Mouse (Mus musculus) liver, embryonic 16.5 days (tissue): ENCODE data around the gene Zfp811. TPM values are rescaled to one million over a fixed set of nuclear protein-coding genes. Genes with fewer than 3 reads are reported as not detected.
"Not testable (repeated sequence)": the region's sequence is repeated elsewhere in the genome, so short reads cannot be mapped to it uniquely, and the experiment has no call there.

Experiments
- ATAC-seq: fragments of 200-750 bp; cut with Nextera tagmentation; 2 replicates; pipeline ENCODE4 v1.8.0; 2017; ENCODE audit warnings: low read depth, mild to moderate bottlenecking, moderate number of reproducible peaks, moderate library complexity
- H3K27ac ChIP-seq: fragments of 300-500 bp; sonication (generic); 2 replicates; pipeline ENCODE4 v1.5.1; 2014; ENCODE audit warnings: mild to moderate bottlenecking, low read length
- H3K27me3 ChIP-seq: fragments of 300-500 bp; sonication (generic); 2 replicates; pipeline ENCODE4 v1.6.1; 2014; ENCODE audit warnings: low read depth, low read length, mixed read lengths; ENCODE audit not compliant: control insufficient read depth, insufficient read depth
- H3K36me3 ChIP-seq: fragments of 300-500 bp; sonication (generic); 2 replicates; pipeline ENCODE4 v1.6.1; 2014; ENCODE audit warnings: mild to moderate bottlenecking; ENCODE audit not compliant: control insufficient read depth, insufficient read depth
- H3K4me1 ChIP-seq: fragments of 300-500 bp; sonication (generic); 2 replicates; pipeline ENCODE4 v1.6.1; 2014; ENCODE audit warnings: low read depth, low read length, mixed read lengths; ENCODE audit not compliant: control insufficient read depth
- H3K4me2 ChIP-seq: fragments of 300-500 bp; sonication (generic); 2 replicates; pipeline ENCODE4 v1.6.1; 2014; ENCODE audit warnings: low read depth, low read length, mixed read lengths
- H3K4me3 ChIP-seq: fragments of 300-500 bp; sonication (generic); 2 replicates; pipeline ENCODE4 v1.5.1; 2014; ENCODE audit warnings: low read depth, mild to moderate bottlenecking, low read length
- H3K9ac ChIP-seq: fragments of 300-500 bp; sonication (generic); 2 replicates; pipeline ENCODE4 v1.6.1; 2014; ENCODE audit warnings: low read depth, low read length
- H3K9me3 ChIP-seq: fragments of 300-500 bp; sonication (generic); replicated peaks from 2 replicates; pipeline ENCODE4 v1.6.1; 2016; ENCODE audit warnings: low read length; ENCODE audit not compliant: control insufficient read depth
- WGBS: fragments of 180-500 bp; shearing (Covaris S2); extraction: QIAGEN DNeasy Blood & Tissue Kit; methylation state at CpG from one replicate; pipeline ENCODE4 v1.1.7; 2014; ENCODE audit not compliant: insufficient replicate concordance; 5-methylcytosine and 5-hydroxymethylcytosine counted together
- polyA plus RNA-seq: library from polyadenylated mRNA; unstranded; fragments of >200 nt; fragmentation: Nextera tagmentation; extraction: Ambion mirVana; gene quantifications from 2 replicates; pipeline ENCODE4 v1.2.1, GENCODE M21; 2015

The Zfp811 gene
- polyA plus RNA-seq: 0.02 and 0.30 TPM in 2 replicates

GRCm38 (mm10) chr17:32809544-32810374 is at the start of gene Zfp811:
Gene Zfp811 (minus strand): TSS chr17:32809931.
- no peak within 1 kb of the TSS; the same call in 1 of the 2 replicates for H3K4me2 ChIP-seq
- no peak within 1 kb of the TSS for H3K27ac ChIP-seq
- no peaks in the 10 kb centered on the region for H3K9me3 ChIP-seq
- peak within 1 kb of the TSS; percentile 2; the same call in 1 of the 2 replicates for H3K4me3 ChIP-seq
- 5% methylated on average over 17 of the region's 17 CpGs for WGBS
- peaks cover 3% of the 10 kb centered on the region; the same call in 1 of the 2 replicates for H3K27me3 ChIP-seq
- no peak within 1 kb of the TSS for H3K9ac ChIP-seq
- H3K36me3 ChIP-seq: no peaks in the 10 kb centered on the region
- ATAC-seq: no peak
- no peaks in the 10 kb centered on the region for H3K4me1 ChIP-seq

- H3K27ac ChIP-seq, H3K4me3 ChIP-seq, H3K27me3 ChIP-seq, ATAC-seq, H3K4me1 ChIP-seq, H3K36me3 ChIP-seq, H3K9me3 ChIP-seq, H3K4me2 ChIP-seq, H3K9ac ChIP-seq: not testable (repeated sequence)
- 33% methylated on average over 3 of the region's 6 CpGs for WGBS
Measured at GRCm38 (mm10) chr17:32856713-32857112, 47.0 kb upstream of the Zfp811 start.

GRCm38 (mm10) chr17:32851581-32851980 is 41.9 kb upstream of the Zfp811 start:
- H3K27me3 ChIP-seq: no peaks in the 10 kb centered on the region
- no peaks in the 10 kb centered on the region for H3K4me1 ChIP-seq
- no peaks in the 10 kb centered on the region for H3K9me3 ChIP-seq
- H3K9ac ChIP-seq: no peak overlapping the region
- no peaks in the 10 kb centered on the region for H3K36me3 ChIP-seq
- no peak overlapping the region for H3K4me3 ChIP-seq
- H3K27ac ChIP-seq: no peak overlapping the region
- no peak for ATAC-seq
- 70% methylated on average over 7 of the region's 7 CpGs for WGBS
- H3K4me2 ChIP-seq: no peak overlapping the region

- H3K4me2 ChIP-seq: no peak overlapping the region
- H3K9me3 ChIP-seq: no peaks in the 10 kb centered on the region
- H3K36me3 ChIP-seq: no peaks in the 10 kb centered on the region
- no peak overlapping the region for H3K9ac ChIP-seq
- H3K4me3 ChIP-seq: no peak overlapping the region
- ATAC-seq: no peak
- no peaks in the 10 kb centered on the region for H3K4me1 ChIP-seq
- 52% methylated on average over 2 of the region's 2 CpGs for WGBS
- no peaks in the 10 kb centered on the region for H3K27me3 ChIP-seq
- no peak overlapping the region for H3K27ac ChIP-seq
Measured at GRCm38 (mm10) chr17:32841388-32841787, 31.7 kb upstream of the Zfp811 start.

- no peak overlapping the region for H3K27ac ChIP-seq
- WGBS: 44% methylated on average over 15 of the region's 15 CpGs
Measured at GRCm38 (mm10) chr17:32839083-32839802, 29.5 kb upstream of the Zfp811 start.

GRCm38 (mm10) chr17:32830418-32830782 is 20.7 kb upstream of the Zfp811 start:
- 22% methylated on average over 3 of the region's 3 CpGs for WGBS
- H3K9me3 ChIP-seq: no peaks in the 10 kb centered on the region
- no peaks in the 10 kb centered on the region; the same call in none of the 2 replicates for H3K4me1 ChIP-seq
- no peak overlapping the region for H3K27ac ChIP-seq
- ATAC-seq: no peak
- H3K36me3 ChIP-seq: no peaks in the 10 kb centered on the region
- H3K4me3 ChIP-seq: peak overlapping the region; percentile 72
- H3K4me2 ChIP-seq: peak overlapping the region; percentile 66
- H3K9ac ChIP-seq: no peak overlapping the region
- H3K27me3 ChIP-seq: no peaks in the 10 kb centered on the region

More at GRCm38 (mm10) chr17:32839083-32839802, 29.5 kb upstream of the Zfp811 start:
- no peaks in the 10 kb centered on the region for H3K4me1 ChIP-seq
- H3K36me3 ChIP-seq: no peaks in the 10 kb centered on the region
- no peak overlapping the region for H3K9ac ChIP-seq
- no peak overlapping the region for H3K4me3 ChIP-seq
- no peak overlapping the region for H3K4me2 ChIP-seq
- H3K27me3 ChIP-seq: no peaks in the 10 kb centered on the region
- no peak for ATAC-seq
- no peaks in the 10 kb centered on the region for H3K9me3 ChIP-seq

- no peaks in the 10 kb centered on the region for H3K36me3 ChIP-seq
- no peak within 1 kb of the TSS for H3K27ac ChIP-seq
- H3K4me3 ChIP-seq: peak within 1 kb of the TSS; percentile 72
- peak within 1 kb of the TSS; percentile 66 for H3K4me2 ChIP-seq
- H3K27me3 ChIP-seq: no peaks in the 10 kb centered on the region
- 2% methylated on average over 35 of the region's 35 CpGs for WGBS
- peak; percentile 85 for ATAC-seq
- H3K9ac ChIP-seq: peak within 1 kb of the TSS; percentile 75
- no peaks in the 10 kb centered on the region; the same call in none of the 2 replicates for H3K4me1 ChIP-seq
- no peaks in the 10 kb centered on the region for H3K9me3 ChIP-seq
Measured at GRCm38 (mm10) chr17:32829540-32830417, 20.0 kb upstream of the Zfp811 start, which contains the start of gene Zfp799. Gene Zfp799 (minus strand): TSS chr17:32830261.

- Histone ChIP-seq H3K9me3 (no peaks in the 10 kb centered on the region), H3K27ac (no peak overlapping the region), H3K4me3 (no peak overlapping the region), H3K27me3 (no peaks in the 10 kb centered on the region), H3K4me2 (no peak overlapping the region), H3K36me3 (peaks cover 16% of the 10 kb centered on the region), H3K4me1 (no peaks in the 10 kb centered on the region), H3K9ac (no peak overlapping the region)
- ATAC-seq: no peak
- 85% methylated on average over 1 of the region's 1 CpGs for whole genome bisulfite sequencing
Measured at GRCm38 (mm10) chr17:32816074-32816784, 6.5 kb upstream of the Zfp811 start.
